Mouse (Mus musculus) bone marrow, adult 2 months (tissue): Measurements from ENCODE around the gene Hoxa5. TPM values are rescaled to one million over a fixed set of nuclear protein-coding genes. Genes with fewer than 3 reads are reported as not detected.

Experiments used
- H3K27ac ChIP-seq: fragments of 200-500 bp; 2 replicates; pipeline ENCODE4 v1.5.1; 2012; ENCODE audit warnings: low read depth, mild to moderate bottlenecking, control low read depth, inconsistent platforms, low read length; ENCODE audit not compliant: control insufficient read depth, poor library complexity, insufficient read depth
- H3K4me1 ChIP-seq: fragments of 200-500 bp; 2 replicates; pipeline ENCODE4 v1.6.1; 2011; ENCODE audit warnings: low read length; ENCODE audit not compliant: control insufficient read depth, insufficient read depth
- H3K4me3 ChIP-seq: fragments of 200-500 bp; replicated peaks from 2 replicates; pipeline ENCODE3; 2011; ENCODE audit warnings: mild to moderate bottlenecking, low read depth, low read length, control low read depth; ENCODE audit not compliant: control insufficient read depth
- CTCF ChIP-seq: fragments of 200-500 bp; IDR thresholded peaks from 2 replicates; pipeline ENCODE4 v1.5.1; 2011; ENCODE audit warnings: low read length, control low read depth; ENCODE audit not compliant: control insufficient read depth, insufficient read depth
- POLR2A ChIP-seq: fragments of 200-500 bp; IDR thresholded peaks from 2 replicates; pipeline ENCODE4 v1.6.1; 2011; ENCODE audit warnings: low read depth, mild to moderate bottlenecking, control low read depth, low read length, borderline replicate concordance; ENCODE audit not compliant: control insufficient read depth
- WGBS: fragments of 180-500 bp; shearing (Covaris S2); methylation state at CpG from one replicate; pipeline ENCODE4 v1.1.7; 2018; 5-methylcytosine and 5-hydroxymethylcytosine counted together
- polyA plus RNA-seq: library from polyadenylated mRNA; stranded (reverse); fragments of >200 nt; gene quantifications from 2 replicates; pipeline ENCODE4 v1.2.4, GENCODE M21; 2011; ENCODE audit warnings: low replicate concordance; ENCODE audit not compliant: missing spikeins, insufficient read depth, insufficient read length

Gene Hoxa5
- polyA plus RNA-seq, 1 experiment = 2.4 TPM

DNA sequence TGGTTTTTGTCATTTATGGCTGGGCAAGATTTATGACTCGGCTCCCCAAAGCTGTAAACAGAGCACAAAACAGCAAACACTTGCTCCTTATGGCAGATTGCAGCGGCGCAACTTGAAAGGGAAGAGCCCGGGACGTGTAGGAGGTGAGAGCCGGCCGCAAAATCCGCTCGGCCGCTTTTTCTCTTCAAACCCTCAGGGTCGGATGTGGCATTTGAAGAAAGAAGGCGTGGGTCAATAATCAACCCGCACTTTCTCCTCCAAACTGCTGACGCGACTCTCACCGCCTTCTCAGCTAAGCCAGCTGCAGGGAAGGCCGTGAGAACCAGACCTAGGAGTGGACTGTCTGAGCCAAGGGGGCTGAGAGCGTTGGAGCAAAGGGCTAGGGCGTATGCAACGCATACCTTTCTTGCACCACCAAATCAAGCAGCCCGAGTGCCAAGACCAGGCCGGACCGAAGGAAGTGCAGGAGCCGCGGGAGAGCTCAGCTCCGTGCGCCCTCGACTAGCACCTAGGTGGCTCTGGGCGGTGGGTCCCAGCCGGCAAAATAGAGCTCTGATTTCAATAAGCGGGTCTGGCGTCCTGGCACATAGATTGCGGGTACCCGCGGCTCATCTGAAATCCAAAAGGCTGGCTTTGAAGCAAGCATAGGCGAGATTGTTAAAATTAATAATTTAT, 27.2 kb downstream of the Hoxa5 start, which contains the start of gene 5730596B20Rik:
TSS of gene 5730596B20Rik (plus strand) at position 438 of the 675 bp plus-strand sequence.
- 89% methylated on average over 36 of the region's 36 CpGs for WGBS
- Histone ChIP-seq H3K27ac (no peak within 1 kb of the TSS), H3K4me1 (no peaks in the 10 kb centered on the region), H3K4me3 (no peak within 1 kb of the TSS)
- no peak for TF ChIP-seq POLR2A
- TF ChIP-seq CTCF = no peak

DNA sequence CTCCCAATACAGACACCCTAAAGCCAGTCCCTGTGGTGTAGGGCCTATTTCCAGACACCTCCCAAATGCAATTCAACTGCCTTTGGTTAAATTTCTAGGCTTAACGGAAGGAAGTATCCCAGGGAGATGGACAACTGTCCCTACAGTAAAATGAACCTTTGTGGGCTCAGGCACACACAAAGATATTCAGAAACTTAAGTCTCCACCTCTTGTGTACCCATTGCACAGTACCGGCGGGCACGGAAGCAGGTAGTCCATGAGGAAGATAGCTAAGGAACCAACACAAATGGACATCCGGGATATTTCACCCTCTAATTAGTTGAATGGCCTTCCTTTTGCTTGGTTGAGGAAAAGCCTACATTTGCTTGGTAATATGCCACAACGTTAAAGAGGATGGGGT, 28.0 kb downstream of the Hoxa5 start:
- no peak for TF ChIP-seq POLR2A
- no peak for TF ChIP-seq CTCF

DNA sequence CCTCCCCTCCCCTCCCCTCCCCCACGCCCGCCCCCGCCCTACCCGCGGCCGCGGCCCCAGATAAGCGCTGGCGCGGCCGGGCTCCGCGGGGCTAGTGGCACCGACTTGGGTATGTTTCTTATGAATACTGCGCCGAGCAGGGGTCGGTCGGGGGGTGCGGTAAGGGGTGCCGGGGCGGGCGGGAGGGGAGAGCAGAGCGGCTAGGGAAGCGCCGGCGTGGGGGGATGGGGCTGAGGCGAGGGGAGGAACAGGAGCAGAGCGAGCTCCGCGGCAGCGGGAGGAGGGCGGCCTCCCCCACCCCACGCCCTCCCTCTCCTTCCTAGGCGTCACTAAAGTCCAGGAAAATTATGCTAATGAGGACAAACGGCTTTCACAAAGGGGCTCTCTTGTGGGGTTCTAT, 28.5 kb downstream of the Hoxa5 start:
- H3K4me1 ChIP-seq = no peaks in the 10 kb centered on the region
- H3K4me3 ChIP-seq = no peak overlapping the region
- no peak overlapping the region for H3K27ac ChIP-seq
- WGBS = 59% methylated on average over 25 of the region's 35 CpGs
- no peak for TF ChIP-seq POLR2A

More for the DNA sequence above, 28.0 kb downstream of the Hoxa5 start:
- WGBS = 85% methylated on average over 6 of the region's 6 CpGs
- Histone ChIP-seq H3K4me3 (no peak overlapping the region), H3K27ac (no peak overlapping the region), H3K4me1 (no peaks in the 10 kb centered on the region)

DNA sequence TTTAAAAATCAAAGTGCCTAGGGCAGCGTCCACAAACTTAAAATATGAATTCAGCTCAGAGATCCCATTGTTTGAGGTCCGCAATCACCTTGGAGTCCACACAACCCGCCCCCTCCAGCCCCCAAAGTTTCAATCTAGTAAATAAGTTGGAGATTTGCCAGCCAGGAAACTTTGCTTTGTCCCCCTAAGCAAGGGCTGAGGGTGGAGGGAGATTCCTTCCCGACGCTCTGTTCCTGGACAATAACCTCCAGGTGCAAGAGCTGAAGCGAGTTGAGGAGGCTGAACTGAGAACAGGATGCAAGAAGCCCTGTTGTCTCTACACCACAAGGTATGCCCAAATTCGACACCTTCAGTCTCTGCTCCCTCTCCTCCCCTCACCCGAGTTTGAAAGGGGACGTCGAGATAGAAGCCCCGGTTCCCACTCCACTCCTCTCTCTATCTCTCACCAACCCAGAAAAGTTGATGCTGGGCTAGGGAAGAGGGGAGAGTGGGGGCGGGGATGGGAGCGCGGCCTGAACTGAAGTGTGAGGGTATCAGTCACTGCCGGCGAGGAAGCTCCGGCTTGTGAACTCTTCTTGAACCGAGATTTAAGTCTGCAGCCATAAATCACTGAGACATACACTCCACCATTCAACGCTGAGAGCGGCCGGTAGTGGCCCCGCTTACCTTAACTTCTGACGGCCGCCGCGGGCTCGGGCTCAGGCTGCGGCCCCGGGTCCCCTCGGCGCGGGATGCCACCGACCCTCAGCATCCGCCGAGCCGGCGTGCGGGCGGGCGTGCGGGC, 29.2 kb downstream of the Hoxa5 start:
- Histone ChIP-seq H3K4me1 (no peaks in the 10 kb centered on the region), H3K4me3 (no peak overlapping the region), H3K27ac (no peak overlapping the region)
- no peak for TF ChIP-seq POLR2A
- no peak for TF ChIP-seq CTCF
- WGBS = 74% methylated on average over 41 of the region's 41 CpGs

DNA sequence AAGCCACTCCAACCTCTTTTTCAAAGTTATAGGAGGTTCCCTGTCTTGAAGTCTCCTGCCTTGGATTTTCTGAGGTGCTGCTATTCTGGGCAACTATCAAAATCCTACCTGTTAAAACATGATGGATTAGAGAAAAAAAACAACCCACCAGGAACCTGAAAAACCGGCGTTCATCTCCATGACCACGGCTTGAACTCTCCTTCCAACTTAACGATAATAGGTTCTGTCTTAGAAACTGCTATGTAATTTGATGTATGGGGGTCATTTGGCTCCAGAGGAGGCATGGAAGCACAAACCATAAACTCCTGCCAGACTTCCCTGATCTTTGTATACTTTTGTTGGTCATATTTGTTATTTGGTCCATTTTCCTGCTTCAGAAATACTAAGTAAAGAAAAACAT, 30.7 kb downstream of the Hoxa5 start:
- Histone ChIP-seq H3K4me3 (no peak overlapping the region), H3K27ac (no peak overlapping the region), H3K4me1 (no peaks in the 10 kb centered on the region)
- TF ChIP-seq CTCF (no peak), POLR2A (no peak)
- 82% methylated on average over 4 of the region's 4 CpGs for WGBS

DNA sequence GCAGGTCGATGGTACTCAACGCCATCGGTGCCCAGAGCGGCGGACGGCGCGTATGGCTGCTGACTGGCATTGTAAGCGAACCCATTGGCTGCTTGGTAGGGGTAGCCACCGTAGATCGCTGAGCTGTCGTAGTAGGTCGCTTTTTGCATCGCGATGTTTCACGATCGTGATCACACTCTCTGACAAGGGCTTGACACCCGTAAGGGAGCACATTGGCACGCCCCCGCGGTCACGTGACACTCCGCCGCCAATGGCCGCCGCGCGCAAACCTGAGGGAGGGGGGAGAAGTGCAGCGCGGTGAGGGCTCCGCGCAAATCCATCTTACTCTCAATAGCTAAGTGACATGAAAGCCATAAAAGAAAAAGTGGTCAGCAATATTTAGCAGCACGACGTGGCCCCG, 31.9 kb downstream of the Hoxa5 start:
- TF ChIP-seq CTCF = no peak
- no peak for TF ChIP-seq POLR2A
- 87% methylated on average over 35 of the region's 35 CpGs for WGBS
- H3K27ac ChIP-seq = no peak overlapping the region
- no peak overlapping the region for H3K4me3 ChIP-seq
- no peaks in the 10 kb centered on the region for H3K4me1 ChIP-seq

DNA sequence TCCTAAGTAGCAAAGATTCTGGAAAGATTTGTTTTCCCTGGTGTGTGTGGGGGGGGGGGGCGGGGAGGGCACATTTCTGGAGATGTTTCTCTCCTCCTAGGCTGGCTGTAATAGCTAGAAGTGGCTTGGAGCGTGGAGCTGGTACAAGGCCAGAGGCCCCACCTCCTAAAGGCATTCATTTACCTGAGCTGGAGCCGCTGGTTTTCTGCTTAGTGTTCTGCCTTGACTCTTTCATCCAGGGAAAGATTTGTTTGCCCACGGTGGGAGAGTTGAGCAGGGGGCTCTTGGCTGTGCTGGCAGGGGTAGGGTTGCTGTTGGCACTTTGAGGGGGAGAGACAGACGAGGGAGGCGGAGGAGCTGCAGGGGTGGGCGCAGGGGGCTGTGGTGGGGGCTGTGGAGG, 32.4 kb downstream of the Hoxa5 start:
- Histone ChIP-seq H3K4me1 (no peaks in the 10 kb centered on the region), H3K4me3 (no peak overlapping the region), H3K27ac (no peak overlapping the region)
- WGBS = 82% methylated on average over 7 of the region's 7 CpGs
- TF ChIP-seq POLR2A (no peak), CTCF (no peak)

DNA sequence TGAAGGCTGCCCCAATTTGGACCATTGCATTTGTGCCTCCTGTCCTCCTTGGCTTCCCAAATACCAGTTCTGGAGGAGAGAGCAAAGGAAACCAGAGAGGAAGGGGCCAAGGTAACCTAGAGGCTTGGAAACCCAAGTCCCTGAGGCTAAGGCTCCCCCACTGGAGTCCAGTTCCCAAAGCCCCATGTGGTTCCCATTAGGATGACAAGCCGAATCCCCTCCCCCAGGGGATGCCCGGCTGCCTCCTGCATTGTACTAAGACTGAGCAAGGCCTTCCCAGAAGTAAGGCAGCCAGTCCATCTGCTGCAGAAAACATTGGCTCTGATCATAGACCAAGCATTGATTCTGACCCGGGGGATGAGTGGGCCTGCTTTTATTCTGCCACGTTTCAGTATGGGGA, 33.1 kb downstream of the Hoxa5 start:
- Histone ChIP-seq H3K4me3 (no peak overlapping the region), H3K27ac (no peak overlapping the region), H3K4me1 (no peaks in the 10 kb centered on the region)
- WGBS = 81% methylated on average over 4 of the region's 4 CpGs
- TF ChIP-seq CTCF (no peak), POLR2A (no peak)
